Mouse (Mus musculus): ENCODE measurements around the gene Sgms2. TPM values are rescaled to one million over a fixed set of nuclear protein-coding genes. Genes with fewer than 3 reads are reported as not detected.

Gene Sgms2
- polyA plus RNA-seq, 1 experiment from 2014 or later, result 4.1 TPM

DNA sequence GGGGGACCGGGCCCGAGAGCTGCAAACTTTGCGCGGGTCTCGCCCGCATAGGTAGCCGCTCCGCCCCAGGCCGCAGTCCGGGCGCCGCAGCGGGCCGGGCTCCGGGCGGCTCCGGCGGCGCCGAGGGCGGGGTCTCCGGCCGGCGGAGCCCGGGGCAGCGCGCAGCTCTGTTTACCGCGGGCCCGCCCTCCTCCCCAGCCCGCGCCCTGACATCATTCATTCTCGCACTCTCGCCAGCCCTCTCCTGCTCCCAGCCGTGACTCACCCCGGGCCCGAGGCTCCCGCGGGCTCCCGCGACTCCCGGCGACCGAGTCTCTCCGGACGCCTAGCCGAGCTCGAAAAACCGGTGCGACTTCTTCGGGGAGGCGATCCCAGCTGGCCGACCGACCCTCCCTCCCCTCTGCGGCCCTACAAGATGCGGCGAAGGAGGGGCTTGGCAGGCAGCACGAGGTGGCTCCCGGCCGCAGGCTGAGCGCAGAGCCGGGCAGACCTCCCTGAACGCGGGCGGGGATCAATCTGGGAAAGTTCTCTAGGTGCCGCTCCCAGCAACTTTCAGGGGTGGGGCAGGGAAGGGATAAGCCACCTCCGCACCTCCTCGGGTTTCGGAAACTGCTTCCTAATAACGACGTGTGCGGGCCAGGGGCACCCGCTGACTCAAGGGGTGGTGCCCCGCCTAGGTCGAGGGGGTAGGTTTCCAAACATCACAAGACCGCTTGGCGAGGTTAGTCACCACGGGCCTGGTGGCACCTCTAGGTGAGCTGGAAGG lies 885 bp downstream of the Sgms2 start:
- H3K9ac ChIP-seq (replicated peaks; ENCODE audit: low read depth), result peak overlapping the region; percentile 62
- H3K9me3 ChIP-seq (ENCODE audit: low read length), result no peaks in the 10 kb centered on the region
- 0 out of 2 replicates have a peak, but pooled peaks cover 3% of the 10 kb centered on the region for H3K4me1 ChIP-seq (ENCODE audit: insufficient read depth, low read depth, low read length)
- peak overlapping the region; percentile 68; the same call in 1 of the 2 replicates for H3K27ac ChIP-seq (ENCODE audit: low read length)
- ATAC-seq (peak; percentile 98), DNase-seq (ENCODE audit: low spot score) (peak; percentile 94)
- TF ChIP-seq EP300 (IDR thresholded peaks at IDR 0.05) (peak; percentile 25; the same call in 1 of the 2 replicates), CTCF (IDR thresholded peaks at IDR 0.05) (no peak)
- no peaks in the 10 kb centered on the region for H3K36me3 ChIP-seq (ENCODE audit: insufficient read depth, low read length)
- H3K27me3 ChIP-seq (replicated peaks; ENCODE audit: insufficient read depth, low read length), result peaks cover 8% of the 10 kb centered on the region; the same call in 1 of the 2 replicates
- peak overlapping the region; percentile 93 for H3K4me2 ChIP-seq (replicated peaks; ENCODE audit: low read depth, low read length)
- H3K4me3 ChIP-seq (ENCODE audit: low read depth, low read length), result peak overlapping the region; percentile 76
- WGBS, result 0% methylated on average over 40 of the region's 78 CpGs

GRCm38 (mm10) chr3:131489657-131490142 lies 1.5 kb downstream of the Sgms2 start:
- no peak for TF ChIP-seq CTCF (IDR thresholded peaks at IDR 0.05)
- TF ChIP-seq EP300 (IDR thresholded peaks at IDR 0.05), result no peak

DNA sequence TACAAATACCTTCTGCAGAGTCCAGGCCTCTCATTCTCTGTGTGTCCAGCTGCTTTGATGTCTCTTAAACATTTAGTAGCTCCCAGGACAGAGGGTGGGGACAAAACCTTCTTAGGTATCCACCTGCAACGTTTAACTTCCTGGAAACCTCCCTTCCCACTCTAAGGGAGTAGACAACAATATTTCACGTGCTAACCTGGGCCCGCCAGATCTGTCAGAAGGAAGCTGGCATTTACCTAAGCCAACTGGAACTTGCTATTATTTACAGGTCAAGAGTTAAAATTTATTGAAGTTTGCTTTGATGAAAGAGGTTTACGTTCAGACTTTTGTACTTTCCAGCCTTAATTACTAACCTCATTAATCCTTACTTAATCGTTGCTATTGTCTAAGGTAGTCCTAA lies 2.2 kb downstream of the Sgms2 start:
- ATAC-seq (no peak), DNase-seq (ENCODE audit: low spot score) (no peak)
- peaks cover 8% of the 10 kb centered on the region; the same call in 1 of the 2 replicates for H3K27me3 ChIP-seq (replicated peaks; ENCODE audit: insufficient read depth, low read length)
- no peak overlapping the region for H3K4me2 ChIP-seq (replicated peaks; ENCODE audit: low read depth, low read length)
- H3K27ac ChIP-seq (ENCODE audit: low read length), result no peak overlapping the region
- TF ChIP-seq EP300 (IDR thresholded peaks at IDR 0.05) (no peak), CTCF (IDR thresholded peaks at IDR 0.05) (no peak)
- 25% methylated on average over 5 of the region's 5 CpGs for WGBS
- H3K9ac ChIP-seq (replicated peaks; ENCODE audit: low read depth), result no peak overlapping the region
- H3K9me3 ChIP-seq (ENCODE audit: low read length), result no peaks in the 10 kb centered on the region
- 0 out of 2 replicates have a peak, but pooled peaks cover 3% of the 10 kb centered on the region for H3K4me1 ChIP-seq (ENCODE audit: insufficient read depth, low read depth, low read length)
- peak overlapping the region; percentile 76; the same call in 1 of the 2 replicates for H3K4me3 ChIP-seq (ENCODE audit: low read depth, low read length)
- H3K36me3 ChIP-seq (ENCODE audit: insufficient read depth, low read length), result no peaks in the 10 kb centered on the region

More at GRCm38 (mm10) chr3:131489657-131490142, 1.5 kb downstream of the Sgms2 start:
- Histone ChIP-seq H3K27ac (ENCODE audit: low read length) (peak overlapping the region; percentile 68; the same call in 1 of the 2 replicates), H3K9me3 (ENCODE audit: low read length) (no peaks in the 10 kb centered on the region), H3K36me3 (ENCODE audit: insufficient read depth, low read length) (no peaks in the 10 kb centered on the region), H3K4me1 (ENCODE audit: insufficient read depth, low read depth, low read length) (0 out of 2 replicates have a peak, but pooled peaks cover 3% of the 10 kb centered on the region), H3K4me2 (replicated peaks; ENCODE audit: low read depth, low read length) (peak overlapping the region; percentile 93), H3K9ac (replicated peaks; ENCODE audit: low read depth) (peak overlapping the region; percentile 62; the same call in 1 of the 2 replicates), H3K27me3 (replicated peaks; ENCODE audit: insufficient read depth, low read length) (peaks cover 8% of the 10 kb centered on the region; the same call in 1 of the 2 replicates), H3K4me3 (ENCODE audit: low read depth, low read length) (peak overlapping the region; percentile 76)
- ATAC-seq (peak; percentile 72), DNase-seq (ENCODE audit: low spot score) (peak; percentile 50)
- WGBS, result 3% methylated on average over 32 of the region's 36 CpGs

- no peaks in the 10 kb centered on the region for H3K36me3 ChIP-seq (ENCODE audit: insufficient read depth, low read length)
- WGBS, result 67% methylated on average over 9 of the region's 9 CpGs
- no peak overlapping the region for H3K27ac ChIP-seq (ENCODE audit: low read length)
- peaks cover 8% of the 10 kb centered on the region; the same call in 1 of the 2 replicates for H3K27me3 ChIP-seq (replicated peaks; ENCODE audit: insufficient read depth, low read length)
- no peak for DNase-seq (ENCODE audit: low spot score)
- H3K4me3 ChIP-seq (ENCODE audit: low read depth, low read length), result no peak overlapping the region
- 0 out of 2 replicates have a peak, but pooled peaks cover 3% of the 10 kb centered on the region for H3K4me1 ChIP-seq (ENCODE audit: insufficient read depth, low read depth, low read length)
- no peak for ATAC-seq
- no peak overlapping the region for H3K4me2 ChIP-seq (replicated peaks; ENCODE audit: low read depth, low read length)
- H3K9ac ChIP-seq (replicated peaks; ENCODE audit: low read depth), result no peak overlapping the region
- TF ChIP-seq EP300 (IDR thresholded peaks at IDR 0.05) (no peak), CTCF (IDR thresholded peaks at IDR 0.05) (no peak)
- H3K9me3 ChIP-seq (ENCODE audit: low read length), result no peaks in the 10 kb centered on the region
These were observed 2.8 kb downstream of the Sgms2 start for GRCm38 (mm10) chr3:131488403-131488802.

GRCm38 (mm10) chr3:131485388-131485787 lies 5.8 kb downstream of the Sgms2 start:
- Histone ChIP-seq H3K4me2 (replicated peaks; ENCODE audit: low read depth, low read length) (no peak overlapping the region), H3K9ac (replicated peaks; ENCODE audit: low read depth) (no peak overlapping the region), H3K27me3 (replicated peaks; ENCODE audit: insufficient read depth, low read length) (peaks cover 8% of the 10 kb centered on the region; the same call in 1 of the 2 replicates), H3K27ac (ENCODE audit: low read length) (no peak overlapping the region), H3K36me3 (ENCODE audit: insufficient read depth, low read length) (no peaks in the 10 kb centered on the region), H3K4me3 (ENCODE audit: low read depth, low read length) (no peak overlapping the region), H3K9me3 (ENCODE audit: low read length) (no peaks in the 10 kb centered on the region), H3K4me1 (ENCODE audit: insufficient read depth, low read depth, low read length) (0 out of 2 replicates have a peak, but pooled peaks cover 3% of the 10 kb centered on the region)
- WGBS, result 62% methylated on average over 5 of the region's 5 CpGs
- no peak for TF ChIP-seq CTCF (IDR thresholded peaks at IDR 0.05)
- TF ChIP-seq EP300 (IDR thresholded peaks at IDR 0.05), result no peak
- DNase-seq (ENCODE audit: low spot score) (no peak), ATAC-seq (no peak)

DNA sequence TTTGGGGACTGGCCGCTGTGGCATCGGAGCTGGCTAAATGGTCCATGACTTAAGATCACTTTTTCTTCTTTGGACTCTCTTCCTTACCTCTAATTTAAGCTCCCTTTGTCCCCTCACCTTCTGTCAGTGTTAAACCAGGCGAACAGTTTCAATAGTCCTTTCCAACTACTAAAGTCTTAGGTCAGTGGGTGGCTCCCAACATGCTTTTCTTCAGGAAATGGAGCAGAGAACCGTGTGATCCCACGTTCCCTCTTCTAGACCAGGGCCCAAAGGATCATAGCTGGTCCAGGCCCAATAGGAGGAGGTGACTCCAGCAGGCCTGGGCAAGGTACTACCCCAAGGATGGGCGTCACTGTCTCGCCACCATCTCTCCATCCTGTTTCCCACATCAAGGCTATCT lies 7.6 kb downstream of the Sgms2 start:
- no peak overlapping the region for H3K27ac ChIP-seq (ENCODE audit: low read length)
- no peak for DNase-seq (ENCODE audit: low spot score)
- no peak overlapping the region for H3K9ac ChIP-seq (replicated peaks; ENCODE audit: low read depth)
- H3K4me3 ChIP-seq (ENCODE audit: low read depth, low read length), result no peak overlapping the region
- WGBS, result 89% methylated on average over 7 of the region's 7 CpGs
- no peaks in the 10 kb centered on the region for H3K4me1 ChIP-seq (ENCODE audit: insufficient read depth, low read depth, low read length)
- H3K9me3 ChIP-seq (ENCODE audit: low read length), result no peaks in the 10 kb centered on the region
- ATAC-seq, result no peak
- H3K36me3 ChIP-seq (ENCODE audit: insufficient read depth, low read length), result no peaks in the 10 kb centered on the region
- TF ChIP-seq EP300 (IDR thresholded peaks at IDR 0.05), result no peak
- no peak for TF ChIP-seq CTCF (IDR thresholded peaks at IDR 0.05)
- no peak overlapping the region for H3K4me2 ChIP-seq (replicated peaks; ENCODE audit: low read depth, low read length)
- peaks cover 8% of the 10 kb centered on the region; the same call in 1 of the 2 replicates for H3K27me3 ChIP-seq (replicated peaks; ENCODE audit: insufficient read depth, low read length)

Data from lung, postnatal 0 days (tissue).